Comparison of ENCODE assay signal across 32 mouse cellular contexts in genomic region chr11:83733071-83733640, GRCm38 (mm10). TPM values are rescaled to one million over a fixed set of nuclear protein-coding genes. Genes with fewer than 3 reads are reported as not detected.
DNase-seq lines count a peak whose midpoint lies in the region; ATAC-seq and TF ChIP-seq lines count a peak whose summit lies in the region.
"Had no signal": no experiment of that assay in that cellular context is flagged by ENCODE, and none has a peak within 500 bp of the region (broad histone marks: within the 10 kb centered on the region; RNA-seq: fewer than 3 reads in every experiment).

No protein-coding gene starts in this region.

- no peak for TF ChIP-seq EP300 in liver, postnatal 0 days (IDR thresholded peaks at IDR 0.05; ENCODE audit: low read depth)

- H3K4me3 ChIP-seq in heart, embryonic 11.5 days (ENCODE audit: low read depth, low read length), result no peak overlapping the region
- H3K4me3 ChIP-seq in liver, postnatal 0 days (ENCODE audit: low read depth, low read length), result no peak overlapping the region
- no peak overlapping the region for H3K4me3 ChIP-seq in liver, embryonic 12.5 days
- H3K4me3 ChIP-seq: forebrain, embryonic 13.5 days; heart, embryonic 10.5 days; left cerebral cortex, adult 2 months; midbrain, embryonic 15.5 days; neural tube, embryonic 12.5 days had no signal

- H3K9ac ChIP-seq in heart, embryonic 11.5 days (ENCODE audit: low read depth, low read length), result no peak overlapping the region
- no peak overlapping the region for H3K9ac ChIP-seq in liver, postnatal 0 days (replicated peaks)
- H3K9ac ChIP-seq in liver, embryonic 12.5 days, result no peak overlapping the region
- H3K9ac ChIP-seq: forebrain, embryonic 13.5 days; midbrain, embryonic 15.5 days; neural tube, embryonic 12.5 days had no signal

- WGBS in heart, embryonic 11.5 days (ENCODE audit: insufficient replicate concordance), result 73% methylated on average over 5 of the region's 5 CpGs
- 63% methylated on average over 5 of the region's 5 CpGs for WGBS in liver, postnatal 0 days (ENCODE audit: insufficient replicate concordance)
- WGBS in liver, embryonic 12.5 days (ENCODE audit: insufficient replicate concordance), result 60% methylated on average over 5 of the region's 5 CpGs

- no peak for ATAC-seq in heart, embryonic 11.5 days (replicated peaks; ENCODE audit: insufficient number of reproducible peaks, low FRiP score, low TSS enrichment)
- ATAC-seq in liver, postnatal 0 days, result no peak
- no peak for ATAC-seq in liver, embryonic 12.5 days
- ATAC-seq in neutrophil, adult 5-6 weeks (ENCODE audit: extremely low read depth, insufficient number of reproducible peaks, low FRiP score, poor library complexity, severe bottlenecking), result peak; percentile 65; the same call in 1 of the 2 replicates
- ATAC-seq: CD4-positive, CD25-positive, alpha-beta regulatory T cell, adult 4 months; forebrain, embryonic 13.5 days; hindbrain, embryonic 16.5 days; midbrain, embryonic 15.5 days had no signal

- no peaks in the 10 kb centered on the region for H3K27me3 ChIP-seq in heart, embryonic 11.5 days (ENCODE audit: control insufficient read depth, insufficient read depth, low read length)
- H3K27me3 ChIP-seq in liver, postnatal 0 days (ENCODE audit: insufficient read depth, low read length), result no peaks in the 10 kb centered on the region
- no peaks in the 10 kb centered on the region; the same call in 1 of the 2 replicates for H3K27me3 ChIP-seq in liver, embryonic 12.5 days (replicated peaks)
- H3K27me3 ChIP-seq: forebrain, embryonic 13.5 days; midbrain, embryonic 15.5 days; neural tube, embryonic 12.5 days had no signal

- H3K9me3 ChIP-seq in heart, embryonic 11.5 days (replicated peaks; ENCODE audit: control insufficient read depth, low read length), result no peaks in the 10 kb centered on the region
- no peaks in the 10 kb centered on the region for H3K9me3 ChIP-seq in liver, postnatal 0 days (ENCODE audit: low read length)
- no peaks in the 10 kb centered on the region for H3K9me3 ChIP-seq in liver, embryonic 12.5 days (replicated peaks)
- H3K9me3 ChIP-seq: heart, embryonic 10.5 days; midbrain, embryonic 15.5 days; neural tube, embryonic 12.5 days had no signal

- peak; percentile 51 for TF ChIP-seq CTCF in liver, postnatal 0 days (IDR thresholded peaks at IDR 0.05; ENCODE audit: low read depth)

- no peak overlapping the region for H3K4me2 ChIP-seq in heart, embryonic 11.5 days
- no peak overlapping the region for H3K4me2 ChIP-seq in liver, postnatal 0 days (ENCODE audit: low read depth, low read length)
- H3K4me2 ChIP-seq in liver, embryonic 12.5 days, result no peak overlapping the region
- H3K4me2 ChIP-seq: forebrain, embryonic 13.5 days; midbrain, embryonic 15.5 days; neural tube, embryonic 12.5 days had no signal

- H3K27ac ChIP-seq in heart, embryonic 11.5 days (ENCODE audit: low read depth, low read length), result no peak overlapping the region
- H3K27ac ChIP-seq in liver, postnatal 0 days (ENCODE audit: low read depth), result no peak overlapping the region
- H3K27ac ChIP-seq in liver, embryonic 12.5 days, result no peak overlapping the region
- H3K27ac ChIP-seq: forebrain, embryonic 13.5 days; heart, embryonic 10.5 days; left cerebral cortex, adult 2 months; midbrain, embryonic 15.5 days; neural tube, embryonic 12.5 days had no signal

- H3K4me1 ChIP-seq in heart, embryonic 11.5 days (ENCODE audit: control insufficient read depth, insufficient read depth, low read length), result no peaks in the 10 kb centered on the region
- peaks cover 10% of the 10 kb centered on the region for H3K4me1 ChIP-seq in liver, postnatal 0 days (ENCODE audit: insufficient read depth)
- no peaks in the 10 kb centered on the region for H3K4me1 ChIP-seq in liver, embryonic 12.5 days
- H3K4me1 ChIP-seq: forebrain, embryonic 13.5 days; heart, embryonic 10.5 days; midbrain, embryonic 15.5 days; neural tube, embryonic 12.5 days had no signal

- H3K36me3 ChIP-seq in heart, embryonic 11.5 days (ENCODE audit: control insufficient read depth, insufficient read depth, low read length), result no peaks in the 10 kb centered on the region
- H3K36me3 ChIP-seq in liver, postnatal 0 days (replicated peaks; ENCODE audit: insufficient read depth, low read length), result no peaks in the 10 kb centered on the region
- no peaks in the 10 kb centered on the region for H3K36me3 ChIP-seq in liver, embryonic 12.5 days
- H3K36me3 ChIP-seq: heart, embryonic 10.5 days; midbrain, embryonic 15.5 days; neural tube, embryonic 12.5 days had no signal

- peak; percentile 61 for DNase-seq in heart, adult 11 months
- DNase-seq in liver, postnatal 0 days, result no peak
- DNase-seq in NIH3T3 (ENCODE audit: low read depth), result peak; percentile 18
- no peak for DNase-seq in yolk sac, embryonic 10.5 days (ENCODE audit: low spot score)
- DNase-seq in layer of hippocampus, adult 9-10 months (ENCODE audit: low spot score), result no peak
- DNase-seq: adrenal gland, adult 2 months; cerebellum, adult 2 months; kidney, adult 8-10 months; kidney, postnatal 14 days; lung, postnatal 36 days; retina, postnatal 1 day; right cerebral cortex, postnatal 25 days; thymus, adult 2 months; thymus, postnatal 4 days had no signal

RNA-seq across cellular contexts. Expression of gene Wfdc21, which starts 13.6 kb away (rescaled TPM):
- not detected in 2 replicates for polyA plus RNA-seq in heart, embryonic 11.5 days (2014; fragmentation: Nextera tagmentation; extraction: Ambion mirVana)
- 108 and 117 TPM in 2 replicates for polyA plus RNA-seq in liver, postnatal 0 days (2015; fragmentation: Nextera tagmentation; extraction: Ambion mirVana)
- polyA plus RNA-seq in liver, embryonic 12.5 days (2016; fragmentation: Nextera tagmentation; extraction: Ambion mirVana), result 3.3 and 4.1 TPM in 2 replicates
- 177 and 234 TPM in 2 replicates for total RNA-seq in neutrophil, adult 5-6 weeks (2017)
- total RNA-seq: ES-E14; layer of hippocampus, postnatal 10 days; left cerebral cortex, adult 2 months; left cerebral cortex, postnatal 36 days had no signal
- polyA plus RNA-seq: CD4-positive, CD25-positive, alpha-beta regulatory T cell, adult 4 months; forebrain, embryonic 13.5 days; heart, embryonic 10.5 days; hindbrain, embryonic 16.5 days; limb, embryonic 14.5 days; midbrain, embryonic 15.5 days; neural tube, embryonic 12.5 days had no signal

RNA-seq across cellular contexts. Expression of gene Heatr6, which starts 20.3 kb away (rescaled TPM):
- polyA plus RNA-seq in heart, embryonic 11.5 days (2014; fragmentation: Nextera tagmentation; extraction: Ambion mirVana), result 13.5 and 16.1 TPM in 2 replicates
- 5.6 and 6.0 TPM in 2 replicates for polyA plus RNA-seq in liver, postnatal 0 days (2015; fragmentation: Nextera tagmentation; extraction: Ambion mirVana)
- polyA plus RNA-seq in liver, embryonic 12.5 days (2016; fragmentation: Nextera tagmentation; extraction: Ambion mirVana), result 9.7 and 10.4 TPM in 2 replicates
- total RNA-seq in neutrophil, adult 5-6 weeks (2017), result 39.9 and 41.6 TPM in 2 replicates

RNA-seq across cellular contexts. Expression of gene Wfdc18, which starts 24.3 kb away (rescaled TPM):
- 1.6 TPM in 2 replicates for polyA plus RNA-seq in heart, embryonic 11.5 days (2014; fragmentation: Nextera tagmentation; extraction: Ambion mirVana)
- polyA plus RNA-seq in liver, postnatal 0 days (2015; fragmentation: Nextera tagmentation; extraction: Ambion mirVana), result 0.38 and 0.76 TPM in 2 replicates
- polyA plus RNA-seq in liver, embryonic 12.5 days (2016; fragmentation: Nextera tagmentation; extraction: Ambion mirVana), result not detected in 2 replicates
- 1.5 and 2.5 TPM in 2 replicates for total RNA-seq in neutrophil, adult 5-6 weeks (2017)
- total RNA-seq: adrenal gland, adult 2 months; adrenal gland, postnatal 4 days; ES-E14; gastrocnemius, adult 18-20 months; gastrocnemius, postnatal 4 days; layer of hippocampus, postnatal 10 days had no signal
- polyA plus RNA-seq: adrenal gland, adult 2 months; CD4-positive, CD25-positive, alpha-beta regulatory T cell, adult 4 months; forebrain, embryonic 13.5 days; heart, embryonic 10.5 days; hindbrain, embryonic 16.5 days; midbrain, embryonic 15.5 days; neural tube, embryonic 12.5 days; stomach, embryonic 16.5 days had no signal

RNA-seq across cellular contexts. Expression of gene Wfdc17, which starts 29.4 kb away (rescaled TPM):
- 0.66 TPM in 1 of 2 replicates, not detected in the other for polyA plus RNA-seq in heart, embryonic 11.5 days (2014; fragmentation: Nextera tagmentation; extraction: Ambion mirVana)
- polyA plus RNA-seq in liver, postnatal 0 days (2015; fragmentation: Nextera tagmentation; extraction: Ambion mirVana), result 42.1 and 42.6 TPM in 2 replicates
- polyA plus RNA-seq in liver, embryonic 12.5 days (2016; fragmentation: Nextera tagmentation; extraction: Ambion mirVana), result 4.5 and 6.1 TPM in 2 replicates
- 160 TPM in 2 replicates for total RNA-seq in neutrophil, adult 5-6 weeks (2017)
- total RNA-seq: ES-E14; layer of hippocampus, postnatal 10 days; left cerebral cortex, adult 2 months; left cerebral cortex, postnatal 36 days had no signal
- polyA plus RNA-seq: CD4-positive, CD25-positive, alpha-beta regulatory T cell, adult 4 months; forebrain, embryonic 13.5 days; heart, embryonic 10.5 days had no signal

Comparison
In these comparisons a context has a peak if more than half of its experiments do, and no peak if none do; other contexts are left out.
1. RNA of gene Wfdc21, which starts 13.6 kb away (polyA plus RNA-seq): 108 to 117 TPM in liver, postnatal 0 days; 3.3 to 4.1 TPM in liver, embryonic 12.5 days and not detected in heart, embryonic 11.5 days; every median in the first group is over 10 times any median in the second.
2. DNase-seq: peak in heart, adult 11 months (single experiment) and NIH3T3 (single experiment); none in liver, postnatal 0 days (single experiment), yolk sac, embryonic 10.5 days (single experiment) and layer of hippocampus, adult 9-10 months (single experiment).